Mouse (Mus musculus): Measurements from ENCODE around the gene Dnah11.

GRCm38 (mm10) chr12:118078434-118078989 is 120.3 kb downstream of the Dnah11 start:
- TF ChIP-seq CTCF (IDR thresholded peaks at IDR 0.05; ENCODE audit: control insufficient read depth, insufficient read depth, low read length) = no peak
- TF ChIP-seq POLR2A (IDR thresholded peaks at IDR 0.05; ENCODE audit: borderline replicate concordance, control insufficient read depth, low read depth, low read length) = no peak
